Mouse (Mus musculus): ENCODE data around the gene A130010J15Rik. TPM values are rescaled to one million over a fixed set of nuclear protein-coding genes. Genes with fewer than 3 reads are reported as not detected.

The A130010J15Rik gene
- polyA plus RNA-seq, 1 experiment = 2.9 TPM

DNA sequence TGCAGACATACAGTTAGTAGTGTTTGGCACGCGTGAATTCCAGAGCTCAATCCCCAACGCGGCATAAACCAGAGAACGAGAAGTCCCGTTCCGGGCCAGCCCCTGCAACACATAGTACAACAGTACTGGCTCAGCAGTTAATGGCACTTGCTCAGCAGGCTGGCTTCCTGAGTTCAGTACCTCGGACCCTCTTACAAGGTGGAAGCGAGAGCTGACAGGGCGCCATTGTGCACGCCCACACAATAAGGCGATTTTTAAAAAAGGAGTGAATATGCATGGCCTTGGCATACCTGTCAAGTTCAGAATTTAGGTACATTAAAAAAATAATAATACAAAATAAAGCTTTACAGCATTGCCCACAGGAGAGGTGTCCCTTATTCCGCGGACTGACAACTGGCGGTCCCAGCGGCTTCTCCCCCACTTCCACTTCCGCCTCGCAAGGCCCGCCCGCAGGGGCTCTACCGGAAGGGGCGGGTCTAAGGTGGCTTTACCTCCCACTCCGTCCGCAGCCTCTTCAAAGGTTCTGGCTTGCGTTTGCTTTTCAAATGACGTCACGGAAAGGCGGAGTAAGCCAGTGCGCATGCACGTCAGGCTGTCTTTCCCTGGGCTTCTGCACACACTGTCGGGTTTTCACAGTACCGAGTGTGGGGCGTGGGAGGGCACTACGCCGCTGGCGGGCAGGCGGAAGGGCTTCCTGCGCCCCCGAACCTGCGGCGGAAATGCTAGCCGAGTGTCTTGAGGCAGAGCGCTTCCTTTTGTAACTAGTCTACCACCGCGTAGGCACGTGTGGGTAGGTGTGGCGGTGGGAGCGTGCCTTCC is 5.4 kb downstream of the A130010J15Rik start:
- Histone ChIP-seq H3K4me3 (ENCODE audit: insufficient read depth, low read depth, low read length) (peak overlapping the region; percentile 80), H3K27ac (replicated peaks; ENCODE audit: low read depth, low read length) (peak overlapping the region; percentile 77), H3K4me1 (ENCODE audit: control insufficient read depth, insufficient read depth, insufficient read length, low read length) (peaks cover 9% of the 10 kb centered on the region)

DNA sequence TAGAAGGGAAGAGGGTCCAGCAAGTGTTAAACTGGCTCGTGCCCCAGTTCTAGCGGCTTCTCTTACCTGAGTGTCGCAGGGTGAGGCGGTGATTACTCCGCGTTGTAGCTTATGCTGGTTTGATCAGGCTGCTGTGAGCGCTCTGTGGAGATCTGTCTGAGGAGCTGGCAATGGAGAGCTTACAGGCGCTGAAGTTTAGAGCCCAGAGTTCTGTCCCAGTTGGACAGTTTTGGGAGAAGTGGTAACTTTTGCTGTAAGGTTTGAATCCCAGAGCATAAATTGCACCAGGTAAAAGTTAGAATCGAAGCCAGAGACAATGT is 5.9 kb downstream of the A130010J15Rik start:
- Histone ChIP-seq H3K4me3 (ENCODE audit: insufficient read depth, low read depth, low read length) (peak overlapping the region; percentile 80), H3K27ac (replicated peaks; ENCODE audit: low read depth, low read length) (peak overlapping the region; percentile 77), H3K4me1 (ENCODE audit: control insufficient read depth, insufficient read depth, insufficient read length, low read length) (peaks cover 9% of the 10 kb centered on the region)

DNA sequence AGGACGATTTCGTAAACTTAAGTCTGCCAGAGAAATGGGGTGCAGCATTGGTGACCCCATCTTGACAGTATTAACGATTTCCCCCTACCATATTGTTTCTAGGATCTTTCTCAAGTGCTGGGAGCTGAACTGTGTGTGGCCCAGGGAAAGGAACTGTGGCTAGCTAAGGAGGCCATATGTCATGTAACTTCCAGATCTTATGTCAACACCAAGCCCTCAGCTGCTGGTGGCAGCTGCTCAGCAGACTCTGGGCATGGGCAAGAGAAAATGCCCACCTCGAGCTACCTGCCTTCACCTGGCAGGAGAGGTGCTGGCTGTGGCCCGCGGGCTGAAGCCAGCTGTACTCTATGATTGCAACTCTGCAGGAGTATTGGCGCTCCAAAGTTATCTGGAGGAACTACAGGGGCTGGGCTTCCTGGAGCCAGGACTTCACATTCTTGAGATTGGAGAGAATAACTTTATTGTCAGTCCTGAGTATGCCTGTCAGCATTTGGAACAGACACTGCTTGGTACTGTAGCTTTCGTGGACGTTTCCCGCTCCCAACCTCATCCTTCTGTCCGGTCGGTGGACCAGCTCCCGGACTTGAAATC is 6.4 kb downstream of the A130010J15Rik start:
- peak overlapping the region; percentile 80 for H3K4me3 ChIP-seq (ENCODE audit: insufficient read depth, low read depth, low read length)
- H3K27ac ChIP-seq (replicated peaks; ENCODE audit: low read depth, low read length) = no peak overlapping the region
- peaks cover 9% of the 10 kb centered on the region for H3K4me1 ChIP-seq (ENCODE audit: control insufficient read depth, insufficient read depth, insufficient read length, low read length)

DNA sequence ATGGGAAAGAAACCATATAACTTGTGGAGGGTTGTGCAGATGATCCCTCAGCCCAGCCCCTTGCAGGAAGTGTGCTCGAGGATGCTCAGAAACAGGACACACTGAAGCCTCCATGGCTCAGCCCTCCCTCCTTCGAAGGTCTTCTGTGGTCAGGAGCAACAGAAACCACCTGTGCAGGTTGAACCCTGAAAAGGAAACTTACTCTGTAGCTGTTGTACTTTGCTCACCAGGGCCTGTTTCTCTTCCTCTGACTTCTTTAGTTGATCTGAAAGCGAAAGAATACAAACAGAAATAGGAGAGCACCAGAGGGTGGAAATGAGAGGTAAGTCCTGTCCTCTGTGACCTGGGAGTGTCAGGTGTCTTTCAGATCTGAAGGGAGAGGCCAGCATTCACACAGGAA is 13.3 kb downstream of the A130010J15Rik start:
- H3K4me3 ChIP-seq (ENCODE audit: insufficient read depth, low read depth, low read length) = no peak overlapping the region
- H3K4me1 ChIP-seq (ENCODE audit: control insufficient read depth, insufficient read depth, insufficient read length, low read length) = no peaks in the 10 kb centered on the region
- no peak overlapping the region for H3K27ac ChIP-seq (replicated peaks; ENCODE audit: low read depth, low read length)

DNA sequence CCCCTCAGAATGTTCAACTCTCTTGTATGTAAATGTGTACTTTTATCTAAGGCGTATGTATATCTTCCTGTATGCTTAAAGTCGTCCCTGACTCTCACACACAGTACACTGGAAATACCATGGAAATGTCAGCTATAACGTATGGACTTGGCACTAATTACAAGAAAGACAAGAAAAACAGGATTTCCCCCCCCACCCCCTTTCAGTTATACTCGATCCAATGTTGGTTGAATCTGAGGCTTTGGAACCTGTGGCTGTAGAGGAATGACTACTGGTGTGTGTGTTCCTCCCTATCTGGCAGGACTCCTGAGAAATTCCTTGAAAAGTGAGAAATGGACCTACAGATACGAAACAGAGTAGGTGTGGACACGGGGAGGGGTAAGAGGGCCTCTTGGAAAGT is 20.4 kb downstream of the A130010J15Rik start:
- Histone ChIP-seq H3K4me1 (ENCODE audit: control insufficient read depth, insufficient read depth, insufficient read length, low read length) (peaks cover 12% of the 10 kb centered on the region), H3K27ac (replicated peaks; ENCODE audit: low read depth, low read length) (0 out of 2 replicates have a peak overlapping the region, but pooled peaks have one; percentile 57), H3K4me3 (ENCODE audit: insufficient read depth, low read depth, low read length) (no peak overlapping the region)

DNA sequence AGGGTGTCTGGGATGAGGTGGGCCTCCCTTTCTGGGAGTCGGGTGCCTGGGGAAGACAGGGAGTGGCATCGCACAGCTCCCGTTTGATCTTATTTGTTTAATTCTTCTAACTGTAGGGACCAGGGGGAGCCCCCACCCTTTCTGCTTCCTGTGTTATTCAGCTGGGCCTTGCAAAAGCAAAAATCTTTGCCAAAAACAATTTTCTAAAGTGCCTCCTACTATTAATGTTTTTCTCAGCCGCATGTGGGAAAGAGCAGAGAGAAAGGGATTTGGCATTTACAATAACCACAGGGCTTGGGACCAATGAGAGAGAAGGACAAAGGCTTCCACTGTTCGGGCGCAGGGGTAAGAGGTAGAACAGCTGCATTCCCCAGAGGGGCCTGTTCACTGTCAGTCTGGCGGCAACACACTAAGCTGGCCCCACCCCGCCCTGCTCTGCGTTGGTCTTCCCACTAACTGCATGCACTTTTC is 21.3 kb downstream of the A130010J15Rik start:
- H3K4me3 ChIP-seq (ENCODE audit: insufficient read depth, low read depth, low read length) = no peak overlapping the region
- peaks cover 12% of the 10 kb centered on the region for H3K4me1 ChIP-seq (ENCODE audit: control insufficient read depth, insufficient read depth, insufficient read length, low read length)
- peak overlapping the region; percentile 57 for H3K27ac ChIP-seq (replicated peaks; ENCODE audit: low read depth, low read length)

DNA sequence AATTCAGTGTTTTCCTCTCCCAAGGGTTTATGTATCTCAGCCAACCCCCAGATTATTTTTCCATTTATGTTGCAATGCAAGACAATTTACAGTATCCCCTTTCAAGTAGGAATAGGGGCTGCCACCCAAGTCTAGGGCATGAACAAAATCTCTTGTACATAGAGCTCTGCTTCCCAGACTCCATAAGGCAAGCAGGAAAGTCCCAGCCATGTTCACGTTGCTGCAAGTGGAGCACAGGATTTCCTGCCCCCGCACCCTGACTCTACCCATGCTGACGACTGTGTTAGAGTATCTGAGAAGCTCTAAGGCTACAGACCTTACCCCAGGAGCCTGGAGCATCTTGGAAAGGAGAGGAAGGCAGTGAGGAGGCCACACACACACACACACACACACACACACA is 21.9 kb downstream of the A130010J15Rik start:
- Histone ChIP-seq H3K4me3 (ENCODE audit: insufficient read depth, low read depth, low read length) (no peak overlapping the region), H3K4me1 (ENCODE audit: control insufficient read depth, insufficient read depth, insufficient read length, low read length) (peaks cover 12% of the 10 kb centered on the region), H3K27ac (replicated peaks; ENCODE audit: low read depth, low read length) (0 out of 2 replicates have a peak overlapping the region, but pooled peaks have one; percentile 26)

DNA sequence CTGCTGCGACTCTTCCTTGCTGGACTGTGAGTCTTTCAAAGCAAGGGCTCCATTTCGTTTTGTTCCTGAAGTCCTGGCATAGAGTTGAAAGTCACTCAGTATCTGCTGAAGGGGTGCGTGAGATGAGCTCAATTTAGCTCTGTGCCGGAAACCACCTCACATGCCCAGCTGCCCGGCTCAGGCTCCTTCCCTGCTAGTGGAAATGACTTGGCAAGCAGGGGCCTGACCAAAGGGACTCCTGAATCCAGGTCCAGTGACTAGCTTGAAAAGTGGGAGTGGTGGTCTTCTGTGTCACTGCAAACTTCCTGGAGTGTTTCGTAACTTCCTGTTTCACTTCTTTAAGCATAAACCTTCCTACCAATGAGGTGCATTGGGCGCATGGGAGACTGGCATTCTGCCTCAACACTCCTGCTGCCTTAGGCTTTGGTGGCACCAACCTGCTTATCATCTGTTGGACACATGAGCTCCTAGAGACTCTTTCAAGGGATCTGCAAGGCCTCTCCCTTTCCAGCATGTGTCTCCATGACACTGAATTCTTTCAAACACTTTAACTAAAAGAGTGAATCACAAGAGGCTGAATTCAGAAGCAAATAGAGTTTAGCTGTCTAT is 23.9 kb downstream of the A130010J15Rik start:
- no peak overlapping the region for H3K4me3 ChIP-seq (ENCODE audit: insufficient read depth, low read depth, low read length)
- H3K27ac ChIP-seq (replicated peaks; ENCODE audit: low read depth, low read length) = no peak overlapping the region
- H3K4me1 ChIP-seq (ENCODE audit: control insufficient read depth, insufficient read depth, insufficient read length, low read length) = peaks cover 12% of the 10 kb centered on the region

DNA sequence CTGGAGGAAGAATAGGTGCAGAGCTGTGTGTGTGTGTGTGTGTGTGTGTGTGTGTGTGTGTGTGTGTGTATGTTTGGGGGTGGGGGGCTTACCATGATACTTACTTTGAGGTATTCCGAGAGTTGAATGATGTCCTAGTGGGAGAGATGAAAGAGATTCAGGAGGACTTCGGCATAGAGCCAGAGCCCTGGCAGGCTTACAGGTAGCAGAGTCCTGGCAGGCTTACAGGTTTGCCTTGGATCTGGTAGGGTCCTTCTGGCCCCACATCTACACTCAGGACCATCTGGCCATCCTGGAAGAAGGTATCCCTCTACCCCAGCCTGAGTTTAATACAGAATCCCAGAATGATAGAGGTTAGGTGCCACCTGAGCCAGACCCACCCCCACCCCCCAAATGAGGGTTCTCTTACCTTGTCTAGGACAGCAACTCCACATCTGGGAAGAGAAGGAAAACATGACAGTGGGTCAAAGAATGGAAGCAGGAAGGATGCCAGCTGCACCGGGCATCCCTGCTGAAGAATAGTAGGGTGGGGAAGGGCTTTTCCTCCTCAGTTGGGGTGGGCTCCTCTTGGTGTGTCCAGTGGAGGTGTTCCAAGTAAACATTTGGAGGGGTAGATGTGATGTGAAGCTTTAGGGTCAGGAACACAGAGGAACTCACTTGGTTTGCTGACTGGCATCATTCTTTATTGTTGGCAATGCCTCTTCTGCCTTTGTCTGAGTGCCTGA is 26.7 kb downstream of the A130010J15Rik start:
- Histone ChIP-seq H3K27ac (replicated peaks; ENCODE audit: low read depth, low read length) (no peak overlapping the region), H3K4me1 (ENCODE audit: control insufficient read depth, insufficient read depth, insufficient read length, low read length) (peaks cover 6% of the 10 kb centered on the region), H3K4me3 (ENCODE audit: insufficient read depth, low read depth, low read length) (no peak overlapping the region)

DNA sequence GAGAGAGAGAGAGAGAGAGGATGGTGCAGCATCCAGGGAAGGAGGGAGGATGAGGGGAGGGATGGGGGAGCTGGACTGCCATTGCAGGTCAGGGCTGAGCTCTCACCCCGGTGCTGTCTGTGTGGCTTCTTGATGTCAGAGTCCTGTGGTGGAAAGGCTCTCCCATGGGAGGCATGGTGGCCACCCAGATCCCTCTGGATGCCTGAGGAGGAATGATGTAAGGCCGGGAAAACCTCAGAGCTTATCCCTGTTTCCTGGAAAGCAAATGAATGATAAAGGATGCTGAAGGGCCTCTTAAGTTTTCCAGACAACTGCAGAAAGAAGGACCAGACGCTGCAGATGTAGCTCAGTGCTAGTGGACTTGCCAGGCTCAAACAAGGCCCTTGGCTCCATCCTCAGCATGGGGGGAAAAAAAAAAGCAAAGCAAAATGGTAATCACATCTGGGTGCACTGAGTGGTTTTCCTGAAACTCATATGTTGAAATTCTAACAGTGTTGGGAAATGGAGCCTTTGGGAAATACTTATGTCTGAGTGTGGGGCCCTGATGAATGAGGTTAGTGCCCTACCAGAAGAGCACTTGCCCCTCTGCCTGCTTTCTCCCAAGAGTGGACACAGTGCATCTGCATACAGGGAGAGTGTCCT is 27.4 kb downstream of the A130010J15Rik start:
- Histone ChIP-seq H3K4me1 (ENCODE audit: control insufficient read depth, insufficient read depth, insufficient read length, low read length) (no peaks in the 10 kb centered on the region), H3K4me3 (ENCODE audit: insufficient read depth, low read depth, low read length) (no peak overlapping the region), H3K27ac (replicated peaks; ENCODE audit: low read depth, low read length) (no peak overlapping the region)

DNA sequence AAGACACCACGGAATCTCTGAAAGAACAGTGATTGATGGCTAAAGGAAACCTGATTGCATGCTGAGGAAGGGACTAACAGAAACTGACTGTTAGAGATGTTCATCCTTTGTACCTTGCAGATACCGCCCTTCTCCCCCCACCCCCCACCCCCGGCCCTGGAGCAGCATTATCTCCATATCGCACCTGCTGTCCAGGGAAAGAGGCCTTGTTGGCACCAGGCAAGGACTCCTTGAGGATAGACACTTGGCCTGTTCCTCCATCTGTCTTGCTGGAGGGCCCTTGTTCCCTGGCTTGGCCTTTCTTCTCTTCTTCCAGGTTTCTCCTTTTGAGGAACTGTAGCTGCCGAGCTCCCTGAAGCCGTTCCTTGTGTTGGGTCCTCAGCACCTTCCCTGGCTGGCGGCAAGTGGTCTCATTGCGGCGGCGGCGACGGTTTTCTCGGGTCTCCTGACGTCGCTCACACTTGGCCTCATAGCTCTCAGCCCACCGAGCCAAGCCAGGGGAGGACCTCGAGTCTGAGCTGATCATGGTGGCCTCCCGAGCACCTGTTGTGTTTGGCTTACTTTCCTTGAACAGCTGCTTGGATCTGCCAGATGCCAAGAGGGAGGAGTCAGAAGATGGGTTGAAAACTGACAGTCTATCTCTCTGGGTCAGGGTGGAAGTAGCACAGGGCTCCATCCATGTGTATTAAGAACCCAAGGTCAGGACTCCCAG is 29.8 kb downstream of the A130010J15Rik start:
- H3K4me3 ChIP-seq (ENCODE audit: insufficient read depth, low read depth, low read length) = no peak overlapping the region

DNA sequence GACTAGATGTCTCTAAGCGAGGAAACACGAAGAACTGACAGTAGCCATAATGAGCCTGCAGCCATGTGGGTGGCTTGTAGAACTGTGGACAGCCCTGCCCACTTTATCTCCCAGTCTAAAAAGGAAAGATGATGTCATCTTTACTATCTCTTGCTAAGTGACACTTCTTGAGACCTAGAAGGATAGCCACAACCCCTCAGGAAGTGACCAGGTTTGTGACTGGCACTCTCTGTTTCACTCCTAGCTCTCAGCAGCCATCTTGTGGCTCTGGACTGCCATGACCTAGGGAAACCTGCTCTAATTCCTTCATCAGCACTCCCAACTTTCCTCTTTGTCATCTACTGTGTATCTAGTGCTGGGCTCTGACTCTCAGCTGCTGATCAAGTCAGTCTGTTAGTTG is 30.5 kb downstream of the A130010J15Rik start:
- H3K4me3 ChIP-seq (ENCODE audit: insufficient read depth, low read depth, low read length) = no peak overlapping the region
- no peaks in the 10 kb centered on the region for H3K4me1 ChIP-seq (ENCODE audit: control insufficient read depth, insufficient read depth, insufficient read length, low read length)
- H3K27ac ChIP-seq (replicated peaks; ENCODE audit: low read depth, low read length) = no peak overlapping the region

More for the DNA sequence above, 29.8 kb downstream of the A130010J15Rik start:
- H3K4me1 ChIP-seq (ENCODE audit: control insufficient read depth, insufficient read depth, insufficient read length, low read length) = no peaks in the 10 kb centered on the region
- H3K27ac ChIP-seq (replicated peaks; ENCODE audit: low read depth, low read length) = no peak overlapping the region

DNA sequence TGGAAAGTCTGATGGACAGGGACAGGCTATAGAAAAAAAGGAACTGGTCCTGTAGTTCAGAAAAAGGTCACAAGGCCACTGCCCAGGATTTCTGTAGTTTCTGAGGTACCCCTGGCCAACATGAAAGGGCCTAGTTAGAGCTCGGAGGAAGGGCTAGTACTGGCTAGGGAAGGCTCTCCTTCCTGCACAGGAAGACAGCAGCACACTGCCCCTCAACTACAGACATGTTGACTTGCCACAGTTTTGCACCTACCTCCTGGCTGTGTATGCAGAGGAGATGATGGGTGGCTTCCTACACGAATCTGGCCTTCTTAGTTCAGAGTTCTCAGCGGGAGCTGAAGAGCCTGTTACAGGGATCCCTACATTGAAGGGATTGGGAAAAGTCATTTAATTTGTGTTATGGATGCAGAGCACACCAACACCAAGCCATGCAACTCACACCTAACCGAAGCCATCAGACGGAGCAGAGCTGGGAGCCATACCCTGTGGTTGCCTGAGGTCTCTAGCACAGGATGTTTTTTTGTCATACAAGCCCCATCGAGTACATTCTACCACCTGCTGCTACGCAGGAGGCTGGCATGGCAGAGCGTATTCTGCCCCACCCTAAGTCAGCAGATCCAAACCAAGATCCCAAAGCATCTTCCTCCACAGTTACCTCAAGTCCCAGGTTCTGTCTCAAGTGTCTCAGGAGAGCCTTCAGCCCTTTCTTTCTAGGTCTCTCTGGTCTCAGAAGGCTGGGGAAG is 33.0 kb downstream of the A130010J15Rik start:
- peak overlapping the region; percentile 22; the same call in 1 of the 2 replicates for H3K4me3 ChIP-seq (ENCODE audit: insufficient read depth, low read depth, low read length)
- H3K4me1 ChIP-seq (ENCODE audit: control insufficient read depth, insufficient read depth, insufficient read length, low read length) = no peaks in the 10 kb centered on the region
- H3K27ac ChIP-seq (replicated peaks; ENCODE audit: low read depth, low read length) = 0 out of 2 replicates have a peak overlapping the region, but pooled peaks have one; percentile 35
